Mouse (Mus musculus): ENCODE results near the gene Suco. TPM values are rescaled to one million over a fixed set of nuclear protein-coding genes. Genes with fewer than 3 reads are reported as not detected.

Suco gene
- polyA plus RNA-seq, 1 experiment, result 3.7 TPM

- TF ChIP-seq POLR2A (IDR thresholded peaks at IDR 0.05; ENCODE audit: low read depth, low read length), result no peak
- TF ChIP-seq CTCF (conservative IDR thresholded peaks at IDR 0.05; ENCODE audit: insufficient read depth, insufficient read length, low read depth, low read length), result no peak
- Histone ChIP-seq H3K4me3 (ENCODE audit: insufficient read depth, low read depth, low read length) (no peak overlapping the region), H3K36me3 (ENCODE audit: control insufficient read depth, insufficient read depth, low read length) (no peaks in the 10 kb centered on the region), H3K4me1 (ENCODE audit: control insufficient read depth, insufficient read depth, low read length) (no peaks in the 10 kb centered on the region), H3K27me3 (replicated peaks; ENCODE audit: control insufficient read depth, insufficient read depth, low read length) (no peaks in the 10 kb centered on the region), H3K27ac (ENCODE audit: insufficient read depth, low read depth, low read length) (no peak overlapping the region)
- no peak for DNase-seq
- WGBS, result 60% methylated on average over 7 of the region's 7 CpGs
Observed at GRCm38 (mm10) chr1:161918682-161919372, 42.3 kb upstream of the Suco start.

GRCm38 (mm10) chr1:161917940-161918484, 41.5 kb upstream of the Suco start:
- H3K27me3 ChIP-seq (replicated peaks; ENCODE audit: control insufficient read depth, insufficient read depth, low read length), result no peaks in the 10 kb centered on the region
- H3K27ac ChIP-seq (ENCODE audit: insufficient read depth, low read depth, low read length), result no peak overlapping the region
- H3K4me3 ChIP-seq (ENCODE audit: insufficient read depth, low read depth, low read length), result no peak overlapping the region
- TF ChIP-seq POLR2A (IDR thresholded peaks at IDR 0.05; ENCODE audit: low read depth, low read length) (no peak), CTCF (conservative IDR thresholded peaks at IDR 0.05; ENCODE audit: insufficient read depth, insufficient read length, low read depth, low read length) (no peak)
- peaks cover 5% of the 10 kb centered on the region for H3K4me1 ChIP-seq (ENCODE audit: control insufficient read depth, insufficient read depth, low read length)
- H3K36me3 ChIP-seq (ENCODE audit: control insufficient read depth, insufficient read depth, low read length), result no peaks in the 10 kb centered on the region
- WGBS, result 92% methylated on average over 3 of the region's 3 CpGs
- DNase-seq, result no peak

GRCm38 (mm10) chr1:161916036-161916435, 39.6 kb upstream of the Suco start:
- DNase-seq, result no peak
- Histone ChIP-seq H3K27ac (ENCODE audit: insufficient read depth, low read depth, low read length) (no peak overlapping the region), H3K4me1 (ENCODE audit: control insufficient read depth, insufficient read depth, low read length) (peaks cover 10% of the 10 kb centered on the region), H3K27me3 (replicated peaks; ENCODE audit: control insufficient read depth, insufficient read depth, low read length) (no peaks in the 10 kb centered on the region), H3K36me3 (ENCODE audit: control insufficient read depth, insufficient read depth, low read length) (no peaks in the 10 kb centered on the region), H3K4me3 (ENCODE audit: insufficient read depth, low read depth, low read length) (no peak overlapping the region)
- 67% methylated on average over 3 of the region's 3 CpGs for WGBS
- TF ChIP-seq CTCF (conservative IDR thresholded peaks at IDR 0.05; ENCODE audit: insufficient read depth, insufficient read length, low read depth, low read length) (no peak), POLR2A (IDR thresholded peaks at IDR 0.05; ENCODE audit: low read depth, low read length) (no peak)

GRCm38 (mm10) chr1:161913648-161913984, 37.1 kb upstream of the Suco start:
- 45% methylated on average over 7 of the region's 7 CpGs for WGBS
- Histone ChIP-seq H3K27ac (ENCODE audit: insufficient read depth, low read depth, low read length) (no peak overlapping the region), H3K4me3 (ENCODE audit: insufficient read depth, low read depth, low read length) (no peak overlapping the region), H3K27me3 (replicated peaks; ENCODE audit: control insufficient read depth, insufficient read depth, low read length) (no peaks in the 10 kb centered on the region), H3K4me1 (ENCODE audit: control insufficient read depth, insufficient read depth, low read length) (peaks cover 16% of the 10 kb centered on the region), H3K36me3 (ENCODE audit: control insufficient read depth, insufficient read depth, low read length) (no peaks in the 10 kb centered on the region)
- no peak for DNase-seq
- TF ChIP-seq CTCF (conservative IDR thresholded peaks at IDR 0.05; ENCODE audit: insufficient read depth, insufficient read length, low read depth, low read length) (no peak), POLR2A (IDR thresholded peaks at IDR 0.05; ENCODE audit: low read depth, low read length) (no peak)

GRCm38 (mm10) chr1:161912940-161913647, 36.6 kb upstream of the Suco start:
- WGBS, result 37% methylated on average over 4 of the region's 4 CpGs
- H3K27me3 ChIP-seq (replicated peaks; ENCODE audit: control insufficient read depth, insufficient read depth, low read length), result no peaks in the 10 kb centered on the region
- peak; percentile 24 for DNase-seq
- TF ChIP-seq POLR2A (IDR thresholded peaks at IDR 0.05; ENCODE audit: low read depth, low read length) (no peak), CTCF (conservative IDR thresholded peaks at IDR 0.05; ENCODE audit: insufficient read depth, insufficient read length, low read depth, low read length) (no peak)
- peaks cover 19% of the 10 kb centered on the region for H3K4me1 ChIP-seq (ENCODE audit: control insufficient read depth, insufficient read depth, low read length)
- H3K27ac ChIP-seq (ENCODE audit: insufficient read depth, low read depth, low read length), result peak overlapping the region; percentile 6
- no peaks in the 10 kb centered on the region for H3K36me3 ChIP-seq (ENCODE audit: control insufficient read depth, insufficient read depth, low read length)
- H3K4me3 ChIP-seq (ENCODE audit: insufficient read depth, low read depth, low read length), result no peak overlapping the region

- no peak for DNase-seq
- WGBS, result 60% methylated on average over 8 of the region's 8 CpGs
- Histone ChIP-seq H3K36me3 (ENCODE audit: control insufficient read depth, insufficient read depth, low read length) (no peaks in the 10 kb centered on the region), H3K4me1 (ENCODE audit: control insufficient read depth, insufficient read depth, low read length) (peaks cover 25% of the 10 kb centered on the region), H3K27me3 (replicated peaks; ENCODE audit: control insufficient read depth, insufficient read depth, low read length) (no peaks in the 10 kb centered on the region), H3K4me3 (ENCODE audit: insufficient read depth, low read depth, low read length) (no peak overlapping the region), H3K27ac (ENCODE audit: insufficient read depth, low read depth, low read length) (no peak overlapping the region; the same call in 1 of the 2 replicates)
- TF ChIP-seq CTCF (conservative IDR thresholded peaks at IDR 0.05; ENCODE audit: insufficient read depth, insufficient read length, low read depth, low read length) (no peak), POLR2A (IDR thresholded peaks at IDR 0.05; ENCODE audit: low read depth, low read length) (no peak)
Observed at GRCm38 (mm10) chr1:161909074-161909473, 32.6 kb upstream of the Suco start.

GRCm38 (mm10) chr1:161907795-161908457, 31.4 kb upstream of the Suco start:
- H3K36me3 ChIP-seq (ENCODE audit: control insufficient read depth, insufficient read depth, low read length), result no peaks in the 10 kb centered on the region
- 3% methylated on average over 2 of the region's 2 CpGs for WGBS
- TF ChIP-seq POLR2A (IDR thresholded peaks at IDR 0.05; ENCODE audit: low read depth, low read length), result no peak
- no peak for TF ChIP-seq CTCF (conservative IDR thresholded peaks at IDR 0.05; ENCODE audit: insufficient read depth, insufficient read length, low read depth, low read length)
- H3K4me3 ChIP-seq (ENCODE audit: insufficient read depth, low read depth, low read length), result no peak overlapping the region
- H3K4me1 ChIP-seq (ENCODE audit: control insufficient read depth, insufficient read depth, low read length), result peaks cover 20% of the 10 kb centered on the region
- peak; percentile 57 for DNase-seq
- H3K27ac ChIP-seq (ENCODE audit: insufficient read depth, low read depth, low read length), result peak overlapping the region; percentile 69
- H3K27me3 ChIP-seq (replicated peaks; ENCODE audit: control insufficient read depth, insufficient read depth, low read length), result no peaks in the 10 kb centered on the region

Measured in kidney, adult 2 months (tissue).